8 mouse cellular contexts compared by ENCODE assay signal in genomic region chr7:142799424-142799823, GRCm38 (mm10). TPM values are rescaled to one million over a fixed set of nuclear protein-coding genes. Genes with fewer than 3 reads are reported as not detected.
DNase-seq lines count a peak whose midpoint lies in the region; ATAC-seq and TF ChIP-seq lines count a peak whose summit lies in the region.

No protein-coding gene starts in this region.

- no peak overlapping the region for H3K9ac ChIP-seq in limb, embryonic 14.5 days (ENCODE audit: low read depth, low read length, severe bottlenecking)

- H3K4me2 ChIP-seq in limb, embryonic 14.5 days (replicated peaks; ENCODE audit: low read depth, low read length, severe bottlenecking): no peak overlapping the region

- no peak overlapping the region for H3K4me3 ChIP-seq in limb, embryonic 14.5 days (replicated peaks; ENCODE audit: low read length)

- H3K27ac ChIP-seq in limb, embryonic 14.5 days (replicated peaks; ENCODE audit: low read depth, low read length): no peak overlapping the region

- 27% methylated on average over 6 of the region's 6 CpGs for WGBS in limb, embryonic 14.5 days

- no peaks in the 10 kb centered on the region for H3K9me3 ChIP-seq in limb, embryonic 14.5 days (ENCODE audit: control insufficient read depth, low read length)

- H3K4me1 ChIP-seq in limb, embryonic 14.5 days (ENCODE audit: control insufficient read depth, insufficient read depth, low read length): peaks cover under 1% of the 10 kb centered on the region; the same call in 1 of the 2 replicates

- no peak for ATAC-seq in CD4-positive, CD25-positive, alpha-beta regulatory T cell, adult 4 months
- no peak for ATAC-seq in limb, embryonic 14.5 days (ENCODE audit: low FRiP score, low read depth)

- H3K36me3 ChIP-seq in limb, embryonic 14.5 days (ENCODE audit: control insufficient read depth, insufficient read depth, low read length): no peaks in the 10 kb centered on the region

- TF ChIP-seq POLR2A in limb, embryonic 14.5 days (IDR thresholded peaks at IDR 0.05; ENCODE audit: borderline replicate concordance, extremely low read depth, insufficient read depth, insufficient read length): no peak

- peak; percentile 54 for DNase-seq in CD4-positive, CD25-positive, alpha-beta regulatory T cell, adult 2 months (ENCODE audit: low read depth, low spot score)
- peak; percentile 35 for DNase-seq in ovary, postnatal 36 days (ENCODE audit: low spot score)
- no peak for DNase-seq in ovary, adult 18-20 months (ENCODE audit: low spot score)
- DNase-seq in cerebellum, postnatal 25 days: peak; percentile 40 to 61
- DNase-seq in kidney, adult 8-10 months: peak; percentile 21 to 54
- peak; percentile 64 for DNase-seq in limb, embryonic 14.5 days (ENCODE audit: low spot score)
- peak; percentile 40 to 63 for DNase-seq in right cerebral cortex, postnatal 10 days (ENCODE audit: low spot score in 2 of 2)

- no peaks in the 10 kb centered on the region for H3K27me3 ChIP-seq in limb, embryonic 14.5 days (ENCODE audit: control insufficient read depth, insufficient read depth, low read length)

RNA-seq across cellular contexts. Expression of gene Ins2, which starts 56.2 kb away (rescaled TPM):
- not detected for polyA plus RNA-seq in CD4-positive, CD25-positive, alpha-beta regulatory T cell, adult 4 months (2017; shearing (Covaris generic))
- polyA plus RNA-seq in limb, embryonic 14.5 days (2012; rRNA removed): not detected in 2 replicates
- not detected in 2 replicates for polyA plus RNA-seq in limb, embryonic 14.5 days (2014; fragmentation: Nextera tagmentation; extraction: Ambion mirVana)
